20 mouse cellular contexts compared by ENCODE assay signal in the genomic region with DNA sequence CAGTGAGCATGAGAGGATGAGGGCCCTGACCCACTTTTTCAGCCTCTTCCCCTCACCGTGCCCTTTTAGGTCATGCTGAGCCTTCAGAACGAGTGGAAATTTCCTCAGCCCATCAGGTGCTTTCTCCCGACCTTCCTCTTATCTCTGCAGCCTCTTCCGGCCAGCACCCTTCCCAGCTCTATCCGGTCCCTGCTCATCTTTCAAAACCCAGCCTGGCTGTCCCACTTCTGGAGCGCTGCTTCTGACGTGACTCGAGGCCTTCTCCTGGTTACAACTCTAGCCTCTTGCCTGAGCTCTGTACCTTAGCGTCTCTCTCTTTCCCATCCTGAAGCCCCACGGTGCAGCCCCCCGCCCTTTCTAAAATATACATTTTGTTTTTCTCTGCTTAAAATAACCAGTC.
"Had no signal": no experiment of that assay in that cellular context is flagged by ENCODE, and none has a peak within 500 bp of the region (broad histone marks: within the 10 kb centered on the region; RNA-seq: fewer than 3 reads in every experiment).

No protein-coding gene starts in this region.

- H3K36me3 ChIP-seq: kidney, embryonic 15.5 days; limb, embryonic 12.5 days; limb, embryonic 15.5 days; liver, embryonic 13.5 days; midbrain, embryonic 12.5 days; midbrain, embryonic 15.5 days; neural tube, embryonic 12.5 days; neural tube, embryonic 15.5 days had no signal

- H3K27ac ChIP-seq: kidney, embryonic 15.5 days; limb, embryonic 12.5 days; limb, embryonic 15.5 days; liver, embryonic 13.5 days; macrophage; midbrain, embryonic 12.5 days; midbrain, embryonic 15.5 days; neural tube, embryonic 12.5 days; neural tube, embryonic 15.5 days; stomach, postnatal 0 days had no signal

- H3K4me1 ChIP-seq: kidney, embryonic 15.5 days; limb, embryonic 12.5 days; limb, embryonic 15.5 days; liver, embryonic 13.5 days; midbrain, embryonic 12.5 days; neural tube, embryonic 12.5 days had no signal

- H3K27me3 ChIP-seq: kidney, embryonic 15.5 days; midbrain, embryonic 15.5 days; neural tube, embryonic 12.5 days; neural tube, embryonic 15.5 days had no signal

- DNase-seq: kidney, adult 8-10 months; kidney, postnatal 14 days; kidney, postnatal 4 days; left cerebral cortex, postnatal 4 days; liver, embryonic 13.5 days; lung, adult 2 months; right cerebral cortex, adult 18-20 months; right cerebral cortex, postnatal 14 days; right cerebral cortex, postnatal 4 days; thymus, adult 2 months; thymus, postnatal 14 days had no signal

- H3K4me3 ChIP-seq: kidney, embryonic 15.5 days; limb, embryonic 12.5 days; limb, embryonic 15.5 days; liver, embryonic 13.5 days; midbrain, embryonic 12.5 days; midbrain, embryonic 15.5 days; neural tube, embryonic 12.5 days; neural tube, embryonic 15.5 days had no signal

- H3K9ac ChIP-seq: kidney, embryonic 15.5 days; limb, embryonic 12.5 days; limb, embryonic 15.5 days; liver, embryonic 13.5 days; midbrain, embryonic 12.5 days; midbrain, embryonic 15.5 days; neural tube, embryonic 12.5 days; neural tube, embryonic 15.5 days had no signal
